Mouse (Mus musculus): ENCODE data around the gene Snph. TPM values are rescaled to one million over a fixed set of nuclear protein-coding genes. Genes with fewer than 3 reads are reported as not detected.
A peak's percentile ranks its signal among the peaks of the same experiment; 100 is the strongest.

Snph gene
- total and polyA plus RNA-seq, 3 experiments, result not detected

GRCm38 (mm10) chr2:151670026-151670967 lies 37.9 kb upstream of the Snph start:
- Histone ChIP-seq H3K36me3 (ENCODE audit: control insufficient read depth in 1 of 2, insufficient read depth in 2 of 2, low read length in 2 of 2) (no peaks in the 10 kb centered on the region), H3K4me3 (ENCODE audit: control insufficient read depth in 1 of 2, insufficient read depth in 1 of 2, low read depth in 2 of 2, low read length in 2 of 2) (no peak overlapping the region), H3K79me2 (ENCODE audit: control insufficient read depth, insufficient read depth, low read length, poor library complexity) (no peaks in the 10 kb centered on the region), H3K9me3 (replicated peaks; ENCODE audit: insufficient read depth, low read length) (no peaks in the 10 kb centered on the region), H3K4me1 (ENCODE audit: control insufficient read depth in 1 of 2, insufficient read depth in 2 of 2, low read length in 2 of 2) (no peaks in the 10 kb centered on the region), H3K9ac (ENCODE audit: control insufficient read depth, low read depth, low read length, poor library complexity, severe bottlenecking) (no peak overlapping the region), H3K27ac (ENCODE audit: control insufficient read depth, low read depth, low read length) (no peak overlapping the region), H3K27me3 (ENCODE audit: control insufficient read depth in 1 of 2, insufficient read depth in 2 of 2, low read length in 2 of 2) (peaks cover 0 to under 1% of the 10 kb centered on the region in 2 experiments)
- peak; percentile 31 for DNase-seq (ENCODE audit: low read depth, low spot score)
- TF ChIP-seq ZNF384 (IDR thresholded peaks at IDR 0.05; ENCODE audit: low read depth, low read length), result no peak
- no peak for TF ChIP-seq MYC (IDR thresholded peaks at IDR 0.05; ENCODE audit: low read depth, low read length)
- TF ChIP-seq USF2 (IDR thresholded peaks at IDR 0.05; ENCODE audit: borderline replicate concordance in 1 of 2, insufficient read depth in 1 of 2, low read depth in 1 of 2, low read length in 2 of 2), result no peak
- TF ChIP-seq HCFC1 (IDR thresholded peaks at IDR 0.05; ENCODE audit: low read depth, low read length), result no peak
- TF ChIP-seq SMC3 (IDR thresholded peaks at IDR 0.05; ENCODE audit: low read depth, low read length), result no peak

GRCm38 (mm10) chr2:151668433-151668832 lies 36.0 kb upstream of the Snph start, which contains the start of gene Rad21l:
Gene Rad21l, minus strand, starts transcription at chr2:151668533.
- peaks cover 0 to 3% of the 10 kb centered on the region in 2 experiments for H3K27me3 ChIP-seq (ENCODE audit: control insufficient read depth in 1 of 2, insufficient read depth in 2 of 2, low read length in 2 of 2)
- no peak for DNase-seq (ENCODE audit: low read depth, low spot score)
- no peaks in the 10 kb centered on the region for H3K36me3 ChIP-seq (ENCODE audit: control insufficient read depth in 1 of 2, insufficient read depth in 2 of 2, low read length in 2 of 2)
- no peaks in the 10 kb centered on the region for H3K4me1 ChIP-seq (ENCODE audit: control insufficient read depth in 1 of 2, insufficient read depth in 2 of 2, low read length in 2 of 2)
- no peaks in the 10 kb centered on the region for H3K79me2 ChIP-seq (ENCODE audit: control insufficient read depth, insufficient read depth, low read length, poor library complexity)
- no peak for TF ChIP-seq ETS1 (IDR thresholded peaks at IDR 0.05; ENCODE audit: low read depth, low read length)
- H3K9me3 ChIP-seq (replicated peaks; ENCODE audit: insufficient read depth, low read length), result no peaks in the 10 kb centered on the region
- no peak within 1 kb of the TSS for H3K9ac ChIP-seq (ENCODE audit: control insufficient read depth, low read depth, low read length, poor library complexity, severe bottlenecking)
- H3K27ac ChIP-seq (ENCODE audit: control insufficient read depth, low read depth, low read length), result no peak within 1 kb of the TSS
- no peak within 1 kb of the TSS for H3K4me3 ChIP-seq (ENCODE audit: control insufficient read depth in 1 of 2, insufficient read depth in 1 of 2, low read depth in 2 of 2, low read length in 2 of 2)

GRCm38 (mm10) chr2:151652053-151652452 lies 19.7 kb upstream of the Snph start:
- Histone ChIP-seq H3K4me1 (ENCODE audit: control insufficient read depth in 1 of 2, insufficient read depth in 2 of 2, low read length in 2 of 2) (no peaks in the 10 kb centered on the region), H3K36me3 (ENCODE audit: control insufficient read depth in 1 of 2, insufficient read depth in 2 of 2, low read length in 2 of 2) (no peaks in the 10 kb centered on the region), H3K79me2 (ENCODE audit: control insufficient read depth, insufficient read depth, low read length, poor library complexity) (no peaks in the 10 kb centered on the region), H3K27ac (ENCODE audit: control insufficient read depth, low read depth, low read length) (no peak overlapping the region), H3K4me3 (ENCODE audit: control insufficient read depth in 1 of 2, insufficient read depth in 1 of 2, low read depth in 2 of 2, low read length in 2 of 2) (no peak overlapping the region), H3K9ac (ENCODE audit: control insufficient read depth, low read depth, low read length, poor library complexity, severe bottlenecking) (no peak overlapping the region), H3K27me3 (ENCODE audit: control insufficient read depth in 1 of 2, insufficient read depth in 2 of 2, low read length in 2 of 2) (peaks cover 3 to 7% of the 10 kb centered on the region in 2 experiments), H3K9me3 (replicated peaks; ENCODE audit: insufficient read depth, low read length) (no peaks in the 10 kb centered on the region)
- TF ChIP-seq NELFE (IDR thresholded peaks at IDR 0.05; ENCODE audit: low read depth, low read length) (no peak), ETS1 (IDR thresholded peaks at IDR 0.05; ENCODE audit: low read depth, low read length) (no peak), CHD1 (IDR thresholded peaks at IDR 0.05; ENCODE audit: low read depth, low read length) (no peak), ELF1 (IDR thresholded peaks at IDR 0.05; ENCODE audit: low read depth, low read length) (no peak), HCFC1 (IDR thresholded peaks at IDR 0.05; ENCODE audit: low read depth, low read length) (no peak), MAX (IDR thresholded peaks at IDR 0.05; ENCODE audit: low read length) (no peak), MAZ (IDR thresholded peaks at IDR 0.05; ENCODE audit: low read depth, low read length) (no peak), MAFK (IDR thresholded peaks at IDR 0.05; ENCODE audit: borderline replicate concordance, low read depth, low read length) (no peak), POLR2AphosphoS5 (IDR thresholded peaks at IDR 0.05; ENCODE audit: borderline replicate concordance, low read depth, low read length) (no peak), RAD21 (IDR thresholded peaks at IDR 0.05; ENCODE audit: low read depth, low read length) (no peak), UBTF (IDR thresholded peaks at IDR 0.05; ENCODE audit: borderline replicate concordance, insufficient read depth, low read depth, low read length) (no peak), ZKSCAN1 (IDR thresholded peaks at IDR 0.05; ENCODE audit: low read depth, low read length) (no peak), CHD2 (IDR thresholded peaks at IDR 0.05; ENCODE audit: low read length) (no peak), ZNF384 (IDR thresholded peaks at IDR 0.05; ENCODE audit: low read depth, low read length) (no peak), MYC (IDR thresholded peaks at IDR 0.05; ENCODE audit: low read depth, low read length) (no peak), RCOR1 (IDR thresholded peaks at IDR 0.05; ENCODE audit: low read depth, low read length) (no peak), CTCF (IDR thresholded peaks at IDR 0.05 in 2 of 3, conservative IDR thresholded peaks at IDR 0.05 in 1 of 3; ENCODE audit: control insufficient read depth in 1 of 3, insufficient read depth in 1 of 3, low read depth in 2 of 3, low read length in 3 of 3, poor library complexity in 1 of 3, severe bottlenecking in 1 of 3) (no peak)
- peak; percentile 7 for DNase-seq (ENCODE audit: low read depth, low spot score)
